Mouse (Mus musculus) B cell, adult (primary cell): ENCODE data around the gene Syne1. TPM values are rescaled to one million over a fixed set of nuclear protein-coding genes. Genes with fewer than 3 reads are reported as not detected.

Source experiments
- total RNA-seq: library from RNA; stranded (reverse); gene quantifications from 4 replicates; pipeline ENCODE4 v1.2.4, GENCODE M21; 2023; ENCODE audit not compliant: inconsistent age

Syne1 gene
- 41.4 to 47.4 TPM (median 44.1 TPM) in 4 replicates for total RNA-seq

GRCm38 (mm10) chr10:5551382-5551781 lies at the start of gene Syne1:
Syne1 (minus strand) TSS chr10:5551482.

DNA sequence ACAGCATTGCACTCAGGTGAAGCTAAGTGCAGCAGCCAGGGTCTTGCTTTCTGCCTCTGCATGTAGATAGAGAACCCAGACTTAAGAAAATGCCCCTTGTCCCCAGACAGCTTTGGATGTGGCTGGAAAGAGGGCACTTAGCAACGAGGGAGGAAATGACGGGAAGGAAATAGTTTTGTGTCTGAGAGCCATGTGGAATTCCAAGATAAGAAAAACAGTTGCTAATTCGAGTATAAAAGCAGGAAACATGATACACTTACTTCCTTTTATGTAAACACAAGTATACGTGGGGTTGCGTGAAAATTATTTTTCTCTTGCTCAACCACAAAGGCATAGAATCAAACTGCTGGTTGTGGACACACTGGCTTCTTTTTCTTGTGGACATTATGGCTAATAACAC lies 42.2 kb upstream of the Syne1 start, which contains the start of gene Myct1:
TSS of gene Myct1 (plus strand) at position 312 of the 400 bp plus-strand sequence.

GRCm38 (mm10) chr10:5068676-5069265 lies 482.5 kb downstream of the Syne1 start, which contains the start of gene Gm10097:
Gm10097 (plus strand) TSS chr10:5069192.

Other genes starting within 250 kb of the Syne1 start
- not detected in 4 replicates for gene Myct1, start 42.3 kb upstream of the Syne1 start, total RNA-seq
- not detected in 4 replicates for gene Vip, start 87.7 kb upstream of the Syne1 start, total RNA-seq